Mouse (Mus musculus): Measurements from ENCODE around the gene Serpina3k.
"Not testable (repeated sequence)": the region's sequence is repeated elsewhere in the genome, so short reads cannot be mapped to it uniquely, and the experiment has no call there.

The Serpina3k gene

GRCm38 (mm10) chr12:104388477-104388876 is 50.2 kb downstream of the Serpina3k start:
- no peak for DNase-seq (ENCODE audit: low read depth in 2 of 2, low spot score in 2 of 2)

- not testable (repeated sequence) for DNase-seq (ENCODE audit: low read depth in 2 of 2, low spot score in 2 of 2)
Observed at GRCm38 (mm10) chr12:104391057-104391456, 52.8 kb downstream of the Serpina3k start.

All from CD8-positive naive resting alpha-beta T cell, adult 2 months (primary cell).